Mouse (Mus musculus) spleen, embryonic (tissue): ENCODE results near the gene Thsd7b.
"Not testable (repeated sequence)": the region's sequence is repeated elsewhere in the genome, so short reads cannot be mapped to it uniquely, and the experiment has no call there.

ENCODE experiments used
- CTCF ChIA-PET: fragments of 350-600 bp; sonication (Branson Sonifier 250); formaldehyde crosslinking; loops from one replicate; lab custom pipeline; 2022; lab: Charles Lee

Gene Thsd7b

GRCm38 (mm10) chr1:129843416-129843815, 570.3 kb downstream of the Thsd7b start:
- CTCF ChIA-PET = no interaction called here

DNA sequence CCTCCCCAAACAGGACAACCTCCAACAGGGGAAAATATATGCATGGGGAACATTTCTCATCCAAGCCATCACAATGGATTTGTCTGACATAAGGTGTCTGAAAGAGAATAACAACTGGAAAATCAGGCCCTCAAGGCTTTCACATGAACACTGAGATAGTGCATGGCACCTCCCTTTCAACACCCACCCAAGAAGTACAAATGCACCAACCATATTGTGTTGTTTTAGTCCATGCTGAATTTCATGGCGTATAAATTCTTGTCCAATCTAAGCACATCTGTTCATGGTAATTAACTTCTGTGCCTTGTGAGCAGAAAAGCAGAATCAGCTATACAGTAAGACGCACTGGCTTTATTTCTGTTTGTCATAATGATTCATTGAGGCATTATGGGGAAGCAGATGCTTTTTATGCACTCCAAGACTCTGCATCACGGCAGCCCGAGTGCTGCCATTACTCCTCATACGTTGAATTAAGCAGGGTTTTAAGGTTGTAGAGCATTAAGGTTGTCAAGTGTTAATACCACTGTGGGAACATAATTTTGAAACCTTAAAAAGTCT, 577.0 kb downstream of the Thsd7b start:
- CTCF ChIA-PET = no interaction called here

GRCm38 (mm10) chr1:129867714-129868113, 594.6 kb downstream of the Thsd7b start:
- CTCF ChIA-PET = no interaction called here

DNA sequence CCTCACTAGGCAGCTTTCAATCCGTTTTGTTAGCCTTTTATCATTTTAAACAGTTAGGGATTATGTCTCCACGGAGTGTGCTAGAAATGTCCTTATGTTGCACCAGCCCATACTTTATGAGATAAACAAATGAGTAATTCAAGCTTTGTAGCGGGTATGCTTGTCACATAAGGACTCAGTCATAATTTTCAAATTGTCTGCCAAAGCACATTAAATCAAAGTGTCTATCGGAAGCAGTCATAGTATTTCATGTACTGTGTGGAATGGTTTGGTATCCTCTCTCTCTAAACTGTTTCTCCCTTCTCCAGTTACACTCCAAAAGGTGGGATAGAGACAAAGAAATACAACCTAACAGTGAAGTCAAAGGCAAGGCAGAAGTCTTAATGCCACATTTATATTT, 601.3 kb downstream of the Thsd7b start:
- CTCF ChIA-PET = no interaction called here

DNA sequence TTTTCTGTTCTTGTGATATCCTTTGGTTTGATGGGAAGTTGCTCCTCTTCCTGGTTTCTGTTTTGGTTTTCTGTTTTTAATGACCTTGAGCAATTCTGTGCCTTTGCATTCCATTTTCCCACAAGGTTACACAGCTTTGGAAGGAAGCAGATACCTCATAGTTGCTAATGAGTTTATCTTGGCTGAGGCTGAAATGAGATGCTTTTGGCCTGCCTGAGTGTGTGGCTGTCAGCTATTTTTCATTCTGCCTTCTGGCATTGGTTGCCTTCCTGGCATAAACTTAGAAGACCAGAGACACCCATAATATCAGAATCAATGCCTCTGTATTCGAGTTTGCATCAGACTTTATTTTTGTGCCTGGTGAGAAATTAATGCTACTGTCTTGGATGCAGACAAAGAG, 614.8 kb downstream of the Thsd7b start:
- CTCF ChIA-PET = no interaction called here

DNA sequence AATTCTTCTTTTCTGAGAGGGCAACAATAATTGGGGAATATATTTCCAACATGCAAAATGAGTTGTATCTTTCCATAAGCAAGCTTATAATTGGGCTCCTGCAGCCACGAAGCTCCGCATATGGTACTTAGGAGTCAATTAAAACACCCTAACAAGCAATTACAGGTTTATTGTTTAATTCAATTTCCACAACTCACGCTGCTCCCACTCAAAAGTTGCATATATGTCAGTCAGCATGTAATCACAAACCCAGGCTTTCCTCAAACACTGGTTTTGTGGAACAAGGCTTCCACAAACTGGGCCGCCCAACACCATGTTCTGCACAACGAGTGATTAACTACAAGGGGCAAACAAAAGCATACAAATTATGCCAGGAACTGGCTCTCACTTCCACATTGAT, 625.0 kb downstream of the Thsd7b start:
- CTCF ChIA-PET = no interaction called here

DNA sequence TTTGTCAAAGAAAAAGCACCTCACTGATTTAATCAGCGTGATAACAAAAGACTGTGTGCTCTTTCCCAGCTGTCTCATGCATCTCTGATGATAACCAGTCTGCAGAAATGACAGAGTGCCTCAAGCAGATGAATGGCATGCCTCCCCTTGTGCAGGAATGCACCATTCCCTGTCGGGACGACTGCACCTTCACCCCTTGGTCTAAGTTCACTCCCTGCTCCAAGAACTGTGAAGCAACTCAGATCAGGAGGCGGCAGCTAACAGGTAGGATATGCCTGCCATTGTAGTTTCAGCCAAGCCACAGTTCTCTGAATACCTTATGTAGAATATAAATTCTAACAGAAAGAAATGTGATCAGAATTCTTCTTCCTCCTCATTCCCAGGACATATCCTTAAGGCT, 642.4 kb downstream of the Thsd7b start:
- CTCF ChIA-PET = no interaction called here

DNA sequence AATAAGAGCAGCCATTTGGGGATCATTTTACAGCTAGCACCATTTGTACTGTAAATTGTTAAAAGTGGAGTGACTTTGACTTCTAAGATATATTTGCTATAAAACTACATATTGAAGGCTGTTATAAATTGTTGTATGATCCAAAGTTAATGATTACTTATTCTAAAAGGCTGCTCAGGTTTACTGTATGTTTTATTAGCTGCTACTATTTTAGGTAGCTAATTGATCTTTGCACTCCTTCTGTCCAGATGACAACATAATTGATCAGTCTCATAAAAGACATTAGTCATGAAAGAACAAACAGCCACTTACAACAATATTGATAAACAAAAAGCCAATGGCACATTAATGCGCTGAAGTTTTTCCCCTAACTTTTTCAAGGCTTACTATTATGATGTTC, 644.5 kb downstream of the Thsd7b start:
- CTCF ChIA-PET = no interaction called here

GRCm38 (mm10) chr1:129919385-129919784, 646.3 kb downstream of the Thsd7b start:
- CTCF ChIA-PET = no interaction called here

- CTCF ChIA-PET = no interaction called here
Observed at GRCm38 (mm10) chr1:129931003-129931402, 657.9 kb downstream of the Thsd7b start.

- CTCF ChIA-PET = no interaction called here
Observed at GRCm38 (mm10) chr1:129943116-129943515, 670.0 kb downstream of the Thsd7b start.

DNA sequence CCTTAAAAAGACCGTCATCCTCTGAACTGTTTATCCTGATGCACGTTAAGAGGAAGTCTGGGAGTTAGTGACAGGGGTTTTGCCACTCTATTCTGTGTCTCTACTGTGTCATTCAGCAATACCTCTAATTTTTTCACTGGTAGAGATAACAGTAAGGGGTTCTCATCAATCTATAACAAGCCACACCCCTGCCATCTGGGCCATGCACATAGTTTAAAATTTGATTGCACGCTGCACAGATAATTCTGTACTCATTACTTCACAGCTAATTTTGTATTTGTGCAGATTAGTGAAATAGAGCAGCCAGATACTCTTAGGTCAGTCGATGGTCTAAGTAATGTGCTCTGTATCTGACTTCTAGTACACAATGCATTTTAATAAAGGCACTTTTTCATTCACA, 673.9 kb downstream of the Thsd7b start:
- CTCF ChIA-PET = no interaction called here

GRCm38 (mm10) chr1:129955478-129955877, 682.4 kb downstream of the Thsd7b start:
- CTCF ChIA-PET = no interaction called here

DNA sequence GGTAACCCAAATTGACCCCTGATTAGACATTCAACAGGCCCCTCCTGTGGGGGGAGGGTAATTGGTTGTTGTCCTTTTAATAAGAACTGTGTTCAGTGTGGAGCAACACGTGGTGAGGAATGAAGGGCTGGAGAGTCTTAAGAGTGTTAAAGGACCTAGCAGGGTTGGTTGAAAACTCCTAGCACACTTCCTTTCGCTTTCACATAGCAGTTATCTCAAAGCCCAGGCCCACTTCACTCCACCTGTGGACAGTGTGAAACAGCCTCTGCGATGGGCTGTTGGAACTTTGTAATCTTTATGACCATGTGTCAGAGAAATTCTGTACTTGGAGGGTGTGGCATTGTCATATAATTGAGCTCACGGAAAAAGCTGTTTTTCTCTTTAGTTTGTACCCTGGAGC, 683.5 kb downstream of the Thsd7b start:
- CTCF ChIA-PET = no interaction called here

- CTCF ChIA-PET = not testable (repeated sequence)
Observed at GRCm38 (mm10) chr1:129959352-129959751, 686.2 kb downstream of the Thsd7b start.

DNA sequence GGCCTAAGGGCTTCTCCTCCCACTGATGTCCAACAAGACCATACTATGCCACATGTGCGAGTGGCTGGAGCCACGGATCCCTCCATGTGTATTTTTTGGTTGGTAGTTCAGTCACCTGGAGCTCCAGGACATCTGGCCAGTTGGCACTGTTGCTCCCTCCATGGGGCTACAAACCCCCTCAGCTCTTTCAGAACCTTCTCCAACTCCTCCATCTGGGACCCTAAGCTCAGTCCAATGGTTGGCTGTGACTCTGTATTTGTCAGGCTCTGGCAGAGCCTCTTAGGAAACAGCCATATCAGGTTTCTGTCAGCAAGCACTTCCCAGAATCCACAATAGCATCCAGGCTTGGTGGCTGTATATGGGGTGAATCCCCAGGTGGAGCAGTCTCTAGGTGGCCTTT, 690.1 kb downstream of the Thsd7b start:
- CTCF ChIA-PET = no interaction called here

GRCm38 (mm10) chr1:129989247-129989646, 716.1 kb downstream of the Thsd7b start:
- CTCF ChIA-PET = not testable (repeated sequence)

- CTCF ChIA-PET = no interaction called here
Observed at GRCm38 (mm10) chr1:129990821-129991220, 717.7 kb downstream of the Thsd7b start.

DNA sequence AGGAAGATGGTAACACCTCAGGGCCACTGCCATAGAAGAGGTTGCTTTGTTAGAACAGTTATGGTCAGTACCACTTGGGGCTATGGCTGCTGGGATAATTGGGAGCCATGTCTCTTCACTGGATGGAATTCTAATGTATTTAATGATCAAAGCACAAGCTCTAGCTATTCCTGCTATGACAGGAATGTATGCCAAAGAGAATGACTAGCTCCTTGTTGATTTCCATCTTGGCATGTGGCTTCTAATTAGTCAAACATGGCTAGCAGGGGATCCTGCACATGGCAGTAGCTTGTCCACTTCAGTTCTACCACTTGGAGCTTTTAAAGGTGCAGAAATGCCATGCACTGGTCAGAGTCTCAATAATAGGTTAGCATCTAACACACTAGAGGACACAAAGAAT, 781.9 kb downstream of the Thsd7b start:
- CTCF ChIA-PET = no interaction called here

DNA sequence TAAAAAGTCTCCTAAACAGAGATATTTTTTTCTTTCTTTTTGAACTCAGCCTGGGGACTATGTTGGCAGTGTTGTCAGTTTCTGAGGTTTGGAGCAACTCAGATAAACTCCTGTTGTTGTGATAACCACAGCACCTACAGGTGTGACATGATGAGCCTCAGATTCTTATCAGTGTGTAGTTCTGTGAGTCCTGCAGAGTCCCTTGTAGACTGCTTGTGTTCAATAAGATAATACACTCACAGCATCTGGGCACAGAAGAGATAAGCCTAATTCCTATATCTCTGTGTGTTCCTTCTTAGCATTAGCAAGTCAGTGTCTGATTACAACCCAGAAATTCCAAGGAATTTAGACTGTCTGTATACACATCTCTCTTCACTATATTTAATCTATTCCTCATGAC, 789.0 kb downstream of the Thsd7b start:
- CTCF ChIA-PET = no interaction called here

DNA sequence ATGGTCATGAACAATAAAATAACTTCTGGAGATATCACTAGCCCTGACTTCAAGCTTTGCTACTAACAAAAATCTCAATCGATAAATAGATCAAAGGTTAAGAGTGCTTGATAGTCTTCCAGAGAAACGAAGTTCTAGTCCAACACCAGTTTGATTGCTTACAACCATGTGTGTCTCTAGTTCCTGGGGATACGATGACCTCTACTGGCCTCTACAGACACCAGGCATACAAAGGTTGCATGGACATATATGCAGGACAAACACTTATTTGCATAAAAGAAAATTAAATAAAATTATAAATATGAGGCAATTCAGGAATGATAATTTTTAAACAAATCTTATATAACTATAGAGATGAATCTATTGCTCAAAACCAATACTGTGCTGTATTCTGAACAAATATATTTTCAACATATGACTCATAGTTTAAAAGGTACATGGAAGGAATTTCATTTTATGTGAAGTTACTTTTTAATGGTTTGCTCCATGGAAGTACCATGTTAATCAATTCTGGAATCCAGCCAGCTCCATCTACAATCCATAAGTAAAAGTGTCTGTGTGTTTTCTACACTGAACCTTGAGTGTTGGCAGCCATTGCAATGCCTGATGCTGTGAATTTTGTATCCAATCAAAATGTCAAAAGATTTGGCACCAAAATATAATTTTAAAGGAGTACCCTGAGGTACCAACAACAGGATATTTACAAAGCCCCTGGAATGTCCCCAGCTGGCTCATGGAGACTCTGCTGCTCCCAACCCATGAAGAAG, 793.3 kb downstream of the Thsd7b start:
- CTCF ChIA-PET = no interaction called here

GRCm38 (mm10) chr1:130083788-130084187, 810.7 kb downstream of the Thsd7b start:
- CTCF ChIA-PET = no interaction called here

- CTCF ChIA-PET = no interaction called here
Observed at GRCm38 (mm10) chr1:130085207-130085606, 812.1 kb downstream of the Thsd7b start.

GRCm38 (mm10) chr1:130085910-130086309, 812.8 kb downstream of the Thsd7b start:
- CTCF ChIA-PET = no interaction called here
